Mouse (Mus musculus): ENCODE data around the gene Cebpg.

DNA sequence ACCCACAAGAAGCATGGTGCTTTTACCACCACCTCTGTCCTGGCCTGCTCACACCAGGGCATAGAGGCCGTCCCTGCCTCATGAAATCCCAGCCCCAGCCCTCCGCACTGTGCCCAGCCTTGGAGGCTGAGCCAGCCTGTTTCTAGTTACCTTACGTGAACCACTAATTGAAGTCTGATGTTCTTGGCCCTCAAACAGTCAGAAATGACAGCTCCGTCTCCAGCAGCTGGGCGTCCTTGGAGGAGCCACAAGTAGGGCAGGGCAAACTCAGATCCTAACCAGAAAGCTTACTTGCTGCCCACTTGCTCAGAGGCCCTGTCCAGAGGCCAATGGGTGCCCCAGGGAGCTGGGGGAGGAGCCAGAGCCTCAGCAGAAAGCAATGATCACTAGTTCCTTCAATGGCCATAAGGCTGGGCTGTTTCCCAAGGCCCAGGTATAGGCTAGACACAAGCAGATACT is 13.6 kb downstream of the Cebpg start:
- TF ChIP-seq GATA1 (IDR thresholded peaks at IDR 0.05; ENCODE audit: borderline replicate concordance, low read length): no peak
- no peak for TF ChIP-seq CTCF (IDR thresholded peaks at IDR 0.05; ENCODE audit: low read depth, low read length)

Data from G1E (cell line).